Mouse (Mus musculus) lung, embryonic 14.5 days (tissue): ENCODE measurements at regions not wholly inside any gene's neighbourhood (a gene's known extent, or its start where the extent isn't known, plus 50 kb on each side); places are given as distances from the start of the nearest gene placed in this dataset.

Experiments used
- ATAC-seq: fragments of 200-750 bp; cut with Nextera tagmentation; 2 replicates; pipeline ENCODE4 v1.8.0; 2017; ENCODE audit warnings: mild to moderate bottlenecking, moderate TSS enrichment, moderate library complexity; ENCODE audit not compliant: insufficient read depth
- DNase-seq: peaks from one replicate; pipeline ENCODE4 v3.0.0-alpha.2; 2015
- H3K27ac ChIP-seq: fragments of 300-500 bp; sonication (generic); 2 replicates; pipeline ENCODE4 v1.5.1; 2014; ENCODE audit warnings: low read depth, mild to moderate bottlenecking, moderate library complexity
- H3K27me3 ChIP-seq: fragments of 300-500 bp; sonication (generic); 2 replicates; pipeline ENCODE4 v1.6.1; 2014; ENCODE audit warnings: low read length, control low read depth; ENCODE audit not compliant: insufficient read depth
- H3K36me3 ChIP-seq: fragments of 300-500 bp; sonication (generic); 2 replicates; pipeline ENCODE4 v1.6.1; 2014; ENCODE audit warnings: control low read depth; ENCODE audit not compliant: insufficient read depth
- H3K4me1 ChIP-seq: fragments of 300-500 bp; sonication (generic); 2 replicates; pipeline ENCODE4 v1.6.1; 2014; ENCODE audit warnings: antibody characterized with exemption, control low read depth; ENCODE audit not compliant: insufficient read depth
- H3K4me2 ChIP-seq: fragments of 300-500 bp; sonication (generic); 2 replicates; pipeline ENCODE4 v1.6.1; 2014; ENCODE audit warnings: mild to moderate bottlenecking
- H3K4me3 ChIP-seq: fragments of 300-500 bp; sonication (generic); 2 replicates; pipeline ENCODE4 v1.5.1; 2014; ENCODE audit warnings: low read depth, low read length
- H3K9ac ChIP-seq: fragments of 300-500 bp; sonication (generic); 2 replicates; pipeline ENCODE4 v1.6.1; 2014
- H3K9me3 ChIP-seq: fragments of 300-500 bp; sonication (generic); 2 replicates; pipeline ENCODE4 v1.6.1; 2016; ENCODE audit warnings: low read depth, low read length, control low read depth
- CTCF ChIP-seq: IDR thresholded peaks from 2 replicates; pipeline ENCODE4 v1.5.1; 2016; ENCODE audit warnings: antibody characterized with exemption, low read depth
- WGBS: fragments of 180-500 bp; shearing (Covaris S2); extraction: QIAGEN DNeasy Blood & Tissue Kit; methylation state at CpG from one replicate; pipeline ENCODE4 v1.1.7; 2014; 5-methylcytosine and 5-hydroxymethylcytosine counted together

DNA sequence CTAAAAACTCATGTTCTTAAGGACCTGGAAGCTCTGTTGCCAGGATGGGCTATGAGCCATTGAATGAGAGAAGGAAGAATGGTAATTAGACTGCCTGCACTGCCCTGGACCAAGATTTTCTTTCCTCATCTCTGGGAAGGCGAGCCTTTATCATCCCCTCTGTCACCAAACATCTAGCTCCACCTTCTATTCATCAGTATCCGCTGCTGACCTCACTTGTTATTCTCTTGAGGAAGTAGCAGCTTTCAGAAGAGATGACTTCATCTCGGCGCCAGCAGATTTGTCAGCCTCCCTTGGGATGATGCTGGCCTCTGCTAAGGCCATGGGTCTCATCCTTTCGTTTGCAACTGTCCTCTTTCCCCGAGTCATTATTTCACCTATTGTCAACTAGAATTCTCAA is 67.5 kb upstream of the Tcf21 start:
- H3K27ac ChIP-seq: no peak overlapping the region
- no peak overlapping the region for H3K9ac ChIP-seq
- DNase-seq (peak; percentile 62), ATAC-seq (peak; percentile 31; the same call in 1 of the 2 replicates)
- WGBS: 31% methylated on average over 6 of the region's 6 CpGs
- no peaks in the 10 kb centered on the region for H3K27me3 ChIP-seq
- H3K4me3 ChIP-seq: no peak overlapping the region
- H3K36me3 ChIP-seq: no peaks in the 10 kb centered on the region
- no peaks in the 10 kb centered on the region for H3K4me1 ChIP-seq
- TF ChIP-seq CTCF: no peak
- H3K9me3 ChIP-seq: no peaks in the 10 kb centered on the region
- no peak overlapping the region for H3K4me2 ChIP-seq

DNA sequence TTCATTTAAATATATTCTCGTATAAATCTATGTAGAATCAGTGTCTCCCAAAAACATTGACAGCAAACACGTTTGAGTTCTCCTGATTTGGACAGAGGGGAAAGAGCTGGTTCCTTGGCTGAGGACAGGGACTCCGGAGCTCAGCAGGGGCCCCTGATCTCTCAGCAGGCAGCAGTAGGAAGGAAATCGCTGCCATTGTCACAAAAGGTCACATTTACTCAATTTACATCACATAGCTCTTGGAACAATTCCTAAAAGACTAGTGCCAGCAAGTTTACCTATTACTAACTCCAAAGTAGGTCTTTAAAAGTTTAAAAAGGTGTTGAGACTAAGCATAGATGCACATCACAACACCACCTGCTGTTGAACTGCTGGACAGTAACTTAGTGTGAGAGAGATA is 59.7 kb upstream of the Tcf21 start:
- Histone ChIP-seq H3K9me3 (no peaks in the 10 kb centered on the region), H3K27me3 (no peaks in the 10 kb centered on the region), H3K36me3 (no peaks in the 10 kb centered on the region), H3K9ac (no peak overlapping the region), H3K4me3 (no peak overlapping the region), H3K4me1 (peaks cover 10% of the 10 kb centered on the region), H3K27ac (no peak overlapping the region), H3K4me2 (no peak overlapping the region)
- TF ChIP-seq CTCF: no peak
- whole genome bisulfite sequencing: 38% methylated on average over 4 of the region's 4 CpGs
- ATAC-seq (no peak), DNase-seq (no peak)

- ATAC-seq: no peak
- Histone ChIP-seq H3K9ac (no peak overlapping the region), H3K27me3 (no peaks in the 10 kb centered on the region), H3K27ac (no peak overlapping the region; the same call in 1 of the 2 replicates), H3K4me2 (no peak overlapping the region), H3K9me3 (no peaks in the 10 kb centered on the region), H3K4me1 (peaks cover 10% of the 10 kb centered on the region), H3K4me3 (no peak overlapping the region), H3K36me3 (no peaks in the 10 kb centered on the region)
- 57% methylated on average over 5 of the region's 5 CpGs for WGBS
- TF ChIP-seq CTCF: no peak
- peak; percentile 33 for DNase-seq
Observed at GRCm38 (mm10) chr10:22877536-22878130, 57.7 kb upstream of the Tcf21 start.

- TF ChIP-seq CTCF: no peak
- Histone ChIP-seq H3K4me1 (peaks cover 10% of the 10 kb centered on the region), H3K9me3 (no peaks in the 10 kb centered on the region), H3K36me3 (no peaks in the 10 kb centered on the region), H3K27ac (no peak overlapping the region), H3K9ac (no peak overlapping the region), H3K27me3 (no peaks in the 10 kb centered on the region), H3K4me2 (no peak overlapping the region), H3K4me3 (no peak overlapping the region)
- WGBS: 57% methylated on average over 2 of the region's 2 CpGs
- no peak for DNase-seq
- no peak for ATAC-seq
Observed at GRCm38 (mm10) chr10:22877028-22877427, 57.1 kb upstream of the Tcf21 start.

DNA sequence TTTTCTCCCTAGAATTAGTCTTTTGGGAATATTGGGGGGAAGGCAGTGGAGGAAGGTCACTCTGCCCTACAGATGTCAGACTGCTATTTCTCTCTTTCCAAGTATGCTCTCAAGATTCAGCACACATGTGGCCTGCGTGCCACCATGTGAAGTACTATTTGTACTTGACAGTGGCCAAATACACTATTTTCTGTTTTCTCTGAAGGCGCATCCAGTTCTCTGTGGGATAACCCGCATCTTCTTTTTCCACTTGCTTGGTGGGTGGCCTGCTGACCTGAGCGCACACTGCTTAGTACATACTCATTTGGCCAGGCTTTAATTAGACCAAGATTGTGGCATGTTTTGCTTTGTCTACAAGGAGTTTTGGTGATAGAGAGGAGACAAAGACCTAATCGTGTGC is 55.7 kb upstream of the Tcf21 start:
- H3K4me1 ChIP-seq: peaks cover 10% of the 10 kb centered on the region
- H3K4me3 ChIP-seq: no peak overlapping the region
- H3K9ac ChIP-seq: no peak overlapping the region
- H3K27me3 ChIP-seq: no peaks in the 10 kb centered on the region
- H3K36me3 ChIP-seq: no peaks in the 10 kb centered on the region
- TF ChIP-seq CTCF: no peak
- ATAC-seq (no peak), DNase-seq (no peak)
- no peak overlapping the region for H3K27ac ChIP-seq
- WGBS: 73% methylated on average over 5 of the region's 5 CpGs
- H3K9me3 ChIP-seq: no peaks in the 10 kb centered on the region
- no peak overlapping the region for H3K4me2 ChIP-seq

- no peak overlapping the region for H3K4me3 ChIP-seq
- H3K36me3 ChIP-seq: no peaks in the 10 kb centered on the region
- WGBS: 40% methylated on average over 4 of the region's 4 CpGs
- no peak overlapping the region for H3K4me2 ChIP-seq
- no peak overlapping the region; the same call in 1 of the 2 replicates for H3K27ac ChIP-seq
- H3K9me3 ChIP-seq: no peaks in the 10 kb centered on the region
- H3K4me1 ChIP-seq: peaks cover 10% of the 10 kb centered on the region
- TF ChIP-seq CTCF: no peak
- no peak for DNase-seq
- H3K27me3 ChIP-seq: no peaks in the 10 kb centered on the region
- no peak for ATAC-seq
- no peak overlapping the region for H3K9ac ChIP-seq
Observed at GRCm38 (mm10) chr10:22875181-22875580, 55.2 kb upstream of the Tcf21 start.
